Mouse (Mus musculus) E14TG2a.4 (cell line): ENCODE results near the gene Gm266.
"Not testable (repeated sequence)": the region's sequence is repeated elsewhere in the genome, so short reads cannot be mapped to it uniquely, and the experiment has no call there.

Source experiments
- CTCF ChIP-seq: conservative IDR thresholded peaks from 2 replicates; pipeline ENCODE4 v1.5.1; 2014; ENCODE audit warnings: low read length
- NANOG ChIP-seq: IDR thresholded peaks from 2 replicates; pipeline ENCODE4 v1.6.1; 2014; ENCODE audit warnings: borderline replicate concordance, low read length, mixed read lengths
- POU5F1 ChIP-seq: IDR thresholded peaks from 2 replicates; pipeline ENCODE4 v1.6.1; 2014; ENCODE audit warnings: low read length, borderline replicate concordance

GRCm38 (mm10) chr12:111508438-111508837, 22.8 kb upstream of the Gm266 start:
- TF ChIP-seq CTCF, POU5F1, NANOG: not testable (repeated sequence)
